Mouse (Mus musculus): Measurements from ENCODE around the gene Svs1. TPM values are rescaled to one million over a fixed set of nuclear protein-coding genes. Genes with fewer than 3 reads are reported as not detected.
A peak's percentile ranks its signal among the peaks of the same experiment; 100 is the strongest.

The Svs1 gene
- polyA plus RNA-seq, 1 experiment from 2014 or later, result not detected

DNA sequence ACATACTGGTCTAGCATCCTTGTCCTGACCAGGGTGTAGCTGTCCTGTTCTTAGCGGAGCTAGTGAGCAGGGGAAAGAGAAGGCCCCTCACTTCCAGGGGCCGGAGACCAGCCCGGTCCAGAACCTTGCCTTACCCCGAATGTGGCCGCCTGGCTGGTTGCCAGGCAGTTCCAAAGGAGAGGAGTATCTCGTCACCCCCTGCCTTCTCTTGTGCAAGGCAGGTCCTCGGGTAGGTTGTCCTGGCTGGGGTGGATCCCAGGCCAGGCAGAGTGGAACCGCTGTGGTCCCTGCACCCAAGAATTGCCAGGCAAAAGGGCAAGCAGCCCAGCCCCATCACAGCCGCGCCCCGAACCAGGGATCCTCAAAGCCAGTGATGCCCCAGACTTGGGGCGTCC lies 50.6 kb downstream of the Svs1 start:
- DNase-seq (ENCODE audit: low spot score) (no peak), ATAC-seq (no peak)
- TF ChIP-seq CTCF (IDR thresholded peaks at IDR 0.05), result no peak
- no peak for TF ChIP-seq EP300 (IDR thresholded peaks at IDR 0.05)
- Histone ChIP-seq H3K27me3 (replicated peaks; ENCODE audit: insufficient read depth, low read length) (no peaks in the 10 kb centered on the region), H3K27ac (ENCODE audit: low read length) (no peak overlapping the region), H3K9ac (replicated peaks; ENCODE audit: low read depth) (no peak overlapping the region), H3K4me3 (ENCODE audit: low read depth, low read length) (no peak overlapping the region), H3K36me3 (ENCODE audit: insufficient read depth, low read length) (no peaks in the 10 kb centered on the region), H3K4me2 (replicated peaks; ENCODE audit: low read depth, low read length) (no peak overlapping the region), H3K4me1 (ENCODE audit: insufficient read depth, low read depth, low read length) (no peaks in the 10 kb centered on the region), H3K9me3 (ENCODE audit: low read length) (no peaks in the 10 kb centered on the region)
- WGBS, result 56% methylated on average over 12 of the region's 12 CpGs

DNA sequence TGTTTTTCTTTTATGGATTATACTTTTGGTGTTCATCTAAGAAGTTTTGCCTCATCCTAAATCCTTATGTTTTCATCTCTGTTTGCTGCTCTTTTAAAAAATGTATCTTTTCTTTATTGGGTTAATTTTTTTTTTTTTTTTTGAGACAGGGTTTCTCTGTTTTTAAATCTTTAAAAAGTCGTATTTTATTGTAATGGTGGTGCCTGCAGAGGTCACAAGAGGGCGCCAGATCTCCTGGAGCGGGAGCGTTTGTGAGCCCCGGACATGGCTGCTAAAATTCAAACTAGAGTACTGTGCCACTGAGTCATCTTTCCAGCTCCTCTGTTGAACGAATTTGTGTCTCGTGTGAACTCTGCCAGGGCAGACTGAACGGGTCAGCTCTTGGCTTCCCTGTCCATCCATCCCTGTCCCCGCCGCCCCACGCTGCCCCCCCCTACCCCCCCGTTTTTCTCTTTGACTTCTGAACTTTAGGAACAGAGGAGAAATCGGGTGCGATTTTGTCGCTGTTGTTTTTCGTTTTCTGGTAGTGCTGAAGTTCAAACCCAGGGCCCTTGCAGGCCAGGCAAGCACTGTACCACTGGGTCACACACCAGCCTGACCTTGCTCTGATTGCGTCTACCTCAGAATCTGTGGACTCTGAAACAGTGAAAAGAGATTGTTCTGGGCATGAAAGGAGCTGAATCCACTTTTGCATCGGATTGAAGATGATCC lies 53.0 kb downstream of the Svs1 start:
- Histone ChIP-seq H3K9me3 (ENCODE audit: low read length) (no peaks in the 10 kb centered on the region), H3K4me2 (replicated peaks; ENCODE audit: low read depth, low read length) (peak overlapping the region; percentile 47), H3K27ac (ENCODE audit: low read length) (no peak overlapping the region), H3K4me3 (ENCODE audit: low read depth, low read length) (peak overlapping the region; percentile 23), H3K9ac (replicated peaks; ENCODE audit: low read depth) (no peak overlapping the region), H3K4me1 (ENCODE audit: insufficient read depth, low read depth, low read length) (no peaks in the 10 kb centered on the region), H3K36me3 (ENCODE audit: insufficient read depth, low read length) (no peaks in the 10 kb centered on the region), H3K27me3 (replicated peaks; ENCODE audit: insufficient read depth, low read length) (no peaks in the 10 kb centered on the region)
- WGBS, result 11% methylated on average over 18 of the region's 18 CpGs
- DNase-seq (ENCODE audit: low spot score), result peak; percentile 80
- ATAC-seq, result peak; percentile 52; the same call in 1 of the 2 replicates
- TF ChIP-seq CTCF (IDR thresholded peaks at IDR 0.05) (peak; percentile 72), EP300 (IDR thresholded peaks at IDR 0.05) (no peak)

Other genes with a start within 250 kb of the Svs1 start
- 61.8 and 74.6 TPM in 2 replicates for gene Gimap1, start 247.8 kb upstream of the Svs1 start, polyA plus RNA-seq (2015; fragmentation: Nextera tagmentation; extraction: Ambion mirVana)
- 36.5 and 49.8 TPM in 2 replicates for gene Gimap5, start 240.7 kb upstream of the Svs1 start, polyA plus RNA-seq (2015; fragmentation: Nextera tagmentation; extraction: Ambion mirVana)
- 0.31 and 0.61 TPM in 2 replicates for gene Gimap3, start 216.0 kb upstream of the Svs1 start, polyA plus RNA-seq (2015; fragmentation: Nextera tagmentation; extraction: Ambion mirVana)
- 485 and 539 TPM in 2 replicates for gene Tmem176a, start 145.9 kb upstream of the Svs1 start, polyA plus RNA-seq (2015; fragmentation: Nextera tagmentation; extraction: Ambion mirVana)
- gene Tmem176b, start 145.4 kb upstream of the Svs1 start, polyA plus RNA-seq (2015; fragmentation: Nextera tagmentation; extraction: Ambion mirVana), result 798 and 806 TPM in 2 replicates
- 4.4 and 4.9 TPM in 2 replicates for gene Aoc1, start 114.0 kb upstream of the Svs1 start, polyA plus RNA-seq (2015; fragmentation: Nextera tagmentation; extraction: Ambion mirVana)
- not detected in 2 replicates for gene 1600015I10Rik, start 57.0 kb upstream of the Svs1 start, polyA plus RNA-seq (2015; fragmentation: Nextera tagmentation; extraction: Ambion mirVana)
- not detected in 2 replicates for gene Doxl2, start 11.9 kb upstream of the Svs1 start, polyA plus RNA-seq (2015; fragmentation: Nextera tagmentation; extraction: Ambion mirVana)
- gene Gpnmb, start 49.7 kb downstream of the Svs1 start, polyA plus RNA-seq (2015; fragmentation: Nextera tagmentation; extraction: Ambion mirVana), result 1.5 and 2.0 TPM in 2 replicates
- 81.3 and 84.1 TPM in 2 replicates for gene Malsu1, start 86.9 kb downstream of the Svs1 start, polyA plus RNA-seq (2015; fragmentation: Nextera tagmentation; extraction: Ambion mirVana)
- gene Igf2bp3, start 228.1 kb downstream of the Svs1 start, polyA plus RNA-seq (2015; fragmentation: Nextera tagmentation; extraction: Ambion mirVana), result 20.8 and 23.7 TPM in 2 replicates

All from lung, postnatal 0 days (tissue).